Mouse (Mus musculus): ENCODE results near the gene Pibf1.

DNA sequence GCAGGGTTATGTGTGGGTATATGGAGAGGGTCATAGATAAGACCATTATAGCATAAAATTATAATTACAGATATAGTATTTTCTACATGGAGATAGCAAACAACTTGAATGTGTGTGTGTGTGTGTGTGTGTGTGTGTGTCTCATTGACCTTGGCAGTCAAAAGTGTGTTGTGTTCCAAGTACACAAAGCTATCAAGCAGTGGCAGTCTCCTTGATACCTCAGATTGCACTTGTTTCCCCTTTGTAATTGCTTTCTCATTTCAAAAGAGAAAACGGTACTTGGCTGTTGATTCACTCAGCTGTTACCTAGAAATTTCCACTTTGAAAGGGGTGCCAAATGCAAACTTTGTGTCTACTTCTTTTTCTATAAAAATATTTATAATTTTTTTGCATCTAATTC, 28.3 kb downstream of the Pibf1 start:
- TF ChIP-seq CTCF (IDR thresholded peaks at IDR 0.05; ENCODE audit: low read depth) (no peak), EP300 (optimal IDR thresholded peaks at IDR 0.05) (no peak)
